Mouse (Mus musculus): ENCODE results near the gene 4921504E06Rik.
A peak's percentile ranks its signal among the peaks of the same experiment; 100 is the strongest.

- TF ChIP-seq CTCF (IDR thresholded peaks at IDR 0.05; ENCODE audit: extremely low read depth, insufficient read depth, low read length) (peak; percentile 29; the same call in 1 of the 2 replicates), POLR2A (IDR thresholded peaks at IDR 0.05; ENCODE audit: extremely low read depth, insufficient read depth, low read length) (no peak)
Observed at GRCm38 (mm10) chr2:19415063-19415521, 138.6 kb downstream of the 4921504E06Rik start.

All from cortical plate, adult 2 months (tissue).